Mouse (Mus musculus): Measurements from ENCODE around the gene Hopx.

DNA sequence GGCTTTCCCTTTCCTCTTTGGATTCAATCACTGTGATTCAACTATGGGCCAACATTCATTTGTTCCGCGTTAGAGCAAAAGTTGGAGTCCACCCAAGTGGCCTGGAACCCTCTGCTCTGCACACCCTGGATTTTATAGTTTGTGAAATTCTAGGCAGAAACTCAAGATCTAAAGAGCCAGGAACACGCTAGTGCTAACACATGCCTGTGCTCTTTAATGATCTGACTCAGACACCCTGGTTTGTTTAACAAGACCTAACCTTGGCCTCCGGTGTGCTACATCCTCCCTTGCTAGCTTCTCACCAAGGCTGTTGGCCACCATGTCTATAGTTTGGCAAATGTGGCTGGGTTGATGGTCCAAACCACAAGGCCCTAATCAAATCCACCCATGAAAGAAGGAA lies 34.2 kb downstream of the Hopx start:
- TF ChIP-seq CTCF (IDR thresholded peaks at IDR 0.05; ENCODE audit: low read depth) (no peak), EP300 (optimal IDR thresholded peaks at IDR 0.05) (no peak)

Measured in stomach, postnatal 0 days (tissue).